Mouse (Mus musculus) cortical plate, adult 2 months (tissue): ENCODE measurements at regions not wholly inside any gene's neighbourhood (a gene's known extent, or its start where the extent isn't known, plus 50 kb on each side); places are given as distances from the start of the nearest gene placed in this dataset.

Source experiments
- H3K27ac ChIP-seq: fragments of 200-500 bp; 2 replicates; pipeline ENCODE4 v1.5.1; 2012; ENCODE audit warnings: low read length, control low read depth, inconsistent platforms; ENCODE audit not compliant: insufficient read depth
- H3K4me1 ChIP-seq: fragments of 200-500 bp; 2 replicates; pipeline ENCODE4 v1.6.1; 2011; ENCODE audit warnings: low read length; ENCODE audit not compliant: control insufficient read depth, insufficient read depth
- H3K4me3 ChIP-seq: fragments of 200-500 bp; 2 replicates; pipeline ENCODE4 v1.5.1; 2011; ENCODE audit warnings: mild to moderate bottlenecking, low read length, control low read depth; ENCODE audit not compliant: insufficient read depth
- CTCF ChIP-seq: fragments of 200-500 bp; IDR thresholded peaks from 2 replicates; pipeline ENCODE4 v1.5.1; 2011; ENCODE audit warnings: mild to moderate bottlenecking, control low read depth, low read length; ENCODE audit not compliant: insufficient read depth; ENCODE audit errors: extremely low read depth
- POLR2A ChIP-seq: fragments of 200-500 bp; IDR thresholded peaks from 2 replicates; pipeline ENCODE4 v1.6.1; 2011; ENCODE audit warnings: mild to moderate bottlenecking, low read length, control low read depth; ENCODE audit not compliant: insufficient read depth; ENCODE audit errors: extremely low read depth

DNA sequence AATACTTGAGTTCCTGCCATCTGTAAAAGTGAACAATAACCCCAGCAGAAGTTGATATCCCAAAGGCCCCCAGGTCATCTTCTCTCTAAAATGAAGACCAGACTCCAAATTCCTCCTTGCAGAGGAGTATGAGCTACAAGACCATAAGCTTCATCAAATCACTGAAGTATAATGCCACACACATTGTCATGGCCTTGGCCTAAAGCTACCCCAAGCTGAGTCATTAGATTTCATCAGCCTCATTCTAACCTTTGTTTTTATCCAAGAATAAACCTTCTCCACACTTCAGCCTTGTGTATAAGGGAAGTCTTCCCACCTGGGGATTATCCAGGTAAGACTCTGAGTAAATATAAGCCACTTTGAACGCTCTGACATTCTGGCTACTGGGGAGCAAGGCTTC is 289.3 kb downstream of the Psat1 start:
- no peak overlapping the region for H3K4me3 ChIP-seq
- H3K4me1 ChIP-seq: no peaks in the 10 kb centered on the region
- no peak for TF ChIP-seq CTCF
- no peak for TF ChIP-seq POLR2A

DNA sequence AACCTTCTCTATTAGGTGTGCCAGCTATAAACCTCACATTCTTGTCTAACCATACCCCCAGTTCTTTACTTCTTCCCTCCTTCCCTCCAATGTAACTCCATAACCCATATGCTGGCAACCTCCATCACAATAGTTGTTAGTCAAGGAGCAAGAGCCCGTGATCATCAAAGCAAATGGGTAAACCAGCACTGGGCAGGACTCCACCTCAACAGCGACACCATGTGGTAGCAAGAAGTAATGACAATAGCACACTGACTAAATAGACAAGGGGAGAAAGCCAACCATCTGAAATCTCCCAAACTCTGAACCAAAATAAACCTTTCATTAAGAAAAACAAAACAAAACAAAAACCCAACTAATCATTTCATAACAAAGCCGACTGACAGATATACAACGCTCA is 297.8 kb downstream of the Psat1 start:
- TF ChIP-seq POLR2A: no peak
- peak; percentile 78 for TF ChIP-seq CTCF
- Histone ChIP-seq H3K4me1 (peaks cover 2% of the 10 kb centered on the region), H3K27ac (no peak overlapping the region), H3K4me3 (no peak overlapping the region)

More for the DNA sequence above, 289.3 kb downstream of the Psat1 start:
- H3K27ac ChIP-seq: no peak overlapping the region

DNA sequence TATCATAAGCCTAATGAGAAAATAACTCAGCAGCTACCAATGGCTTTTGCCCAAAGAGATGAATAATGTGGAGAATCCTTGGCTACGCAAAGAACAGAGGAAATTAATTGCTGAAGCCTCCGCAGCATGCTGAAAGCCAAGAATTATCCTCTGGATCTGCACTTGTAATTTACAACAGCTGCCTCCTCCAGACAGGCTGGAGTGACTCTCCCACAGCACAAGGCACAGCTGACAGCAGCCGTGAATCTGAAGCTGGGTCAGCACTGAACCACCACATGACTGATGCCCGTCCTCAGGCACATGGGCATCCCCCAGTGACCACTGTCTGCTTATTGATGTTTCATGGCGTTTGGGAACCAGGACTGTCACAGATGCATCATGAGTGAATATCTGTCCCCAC is 299.8 kb downstream of the Psat1 start:
- Histone ChIP-seq H3K4me1 (peaks cover 2% of the 10 kb centered on the region), H3K27ac (no peak overlapping the region), H3K4me3 (no peak overlapping the region)
- no peak for TF ChIP-seq POLR2A
- TF ChIP-seq CTCF: no peak

DNA sequence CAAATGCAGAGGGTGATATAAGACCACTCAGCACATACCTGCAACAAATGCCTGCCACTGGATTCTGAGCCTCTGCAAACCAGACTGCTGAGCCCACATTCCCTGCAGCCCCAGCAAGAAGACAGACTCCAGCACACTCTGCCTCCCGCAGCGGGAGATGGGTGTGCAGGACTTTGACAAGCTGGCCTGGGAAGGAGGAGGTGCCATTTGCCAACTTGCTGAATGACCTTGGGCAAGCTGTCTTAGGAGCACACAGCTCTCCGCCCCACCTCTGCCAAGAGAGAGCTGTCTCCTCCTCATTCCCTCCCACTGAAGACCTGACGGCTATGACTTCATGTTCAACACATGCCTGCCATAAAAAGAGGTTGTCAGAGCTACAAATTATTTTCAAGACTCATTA is 302.4 kb downstream of the Psat1 start:
- Histone ChIP-seq H3K4me3 (no peak overlapping the region), H3K27ac (0 out of 2 replicates have a peak overlapping the region, but pooled peaks have one; percentile 3), H3K4me1 (peaks cover 2% of the 10 kb centered on the region)
- TF ChIP-seq POLR2A (no peak), CTCF (no peak)

DNA sequence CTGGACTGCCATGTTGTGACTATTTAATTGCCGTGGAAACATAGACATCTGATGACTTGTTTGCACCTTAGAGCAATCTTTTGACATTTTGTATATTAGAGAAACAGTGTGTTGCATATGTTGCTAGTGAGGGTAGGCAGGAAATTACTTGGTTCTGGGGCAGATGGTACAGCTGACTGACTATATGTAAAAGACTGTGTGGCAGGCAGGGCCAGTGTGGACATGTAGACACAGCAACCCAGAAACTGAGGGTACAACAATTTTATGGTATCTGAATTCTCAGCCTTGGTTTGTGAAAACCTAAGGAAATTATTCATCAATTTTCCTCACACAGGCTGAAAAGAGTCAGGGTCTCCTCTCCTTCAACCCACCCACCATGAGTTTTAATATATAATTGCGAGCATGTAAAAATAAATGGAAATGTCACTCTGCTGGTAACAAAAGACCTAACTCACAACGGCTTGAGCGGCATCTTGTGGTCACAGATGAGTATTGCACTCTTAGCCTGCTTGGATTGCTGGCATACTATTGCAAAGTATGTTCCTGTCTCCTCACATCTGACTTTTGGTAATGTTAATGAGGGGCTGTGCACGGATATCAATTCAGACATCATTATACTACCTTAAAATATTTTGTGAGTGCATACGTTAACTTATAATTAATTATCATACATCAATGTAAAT is 329.8 kb downstream of the Psat1 start:
- Histone ChIP-seq H3K27ac (no peak overlapping the region), H3K4me3 (no peak overlapping the region), H3K4me1 (no peaks in the 10 kb centered on the region)
- peak; percentile 86 for TF ChIP-seq CTCF
- TF ChIP-seq POLR2A: no peak

DNA sequence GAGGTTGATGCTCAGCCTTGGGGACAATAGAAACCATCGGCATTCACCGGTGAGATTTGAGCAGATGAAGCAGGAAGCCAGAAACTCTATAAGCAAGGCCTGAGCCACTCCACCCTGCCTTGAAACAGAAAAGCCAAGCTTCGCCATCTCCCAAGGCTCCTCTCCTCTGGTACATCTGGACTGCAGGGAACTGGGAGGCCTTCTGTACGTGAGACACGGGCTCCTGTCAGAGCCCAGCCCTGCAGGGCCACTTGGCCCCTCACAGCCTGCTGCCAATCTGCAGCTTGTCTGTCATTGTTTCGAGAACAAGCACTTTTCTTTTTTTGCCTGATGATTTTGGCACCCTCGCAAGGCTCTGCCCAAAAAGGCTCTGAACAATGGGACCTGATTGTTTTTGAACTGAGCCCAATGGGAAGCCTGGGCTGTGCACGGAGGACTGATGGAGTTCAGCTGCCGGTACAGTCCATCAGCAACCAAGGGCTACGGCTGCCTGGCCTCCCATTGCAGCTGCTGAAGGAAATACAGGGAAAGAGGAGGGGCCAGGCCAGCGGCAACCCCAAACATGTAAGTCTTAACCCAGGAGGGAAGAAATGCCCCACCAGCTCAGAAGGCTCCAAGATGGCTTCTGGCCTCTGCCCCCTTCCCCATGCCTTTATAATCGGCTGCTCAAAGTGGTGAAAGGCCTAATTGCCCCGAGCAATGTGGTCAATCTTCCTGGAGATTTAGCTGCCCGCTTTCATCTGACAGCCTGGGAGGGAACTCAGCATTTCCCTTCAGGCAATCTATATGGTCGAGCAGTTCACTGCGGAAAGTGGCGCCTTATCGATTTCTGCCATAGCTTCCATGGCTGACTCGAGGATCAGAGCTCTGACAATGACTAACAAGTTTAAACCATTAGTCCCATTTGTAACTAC is 332.2 kb downstream of the Psat1 start:
- H3K27ac ChIP-seq: no peak overlapping the region
- H3K4me3 ChIP-seq: no peak overlapping the region
- no peaks in the 10 kb centered on the region for H3K4me1 ChIP-seq
- TF ChIP-seq POLR2A (no peak), CTCF (no peak)

DNA sequence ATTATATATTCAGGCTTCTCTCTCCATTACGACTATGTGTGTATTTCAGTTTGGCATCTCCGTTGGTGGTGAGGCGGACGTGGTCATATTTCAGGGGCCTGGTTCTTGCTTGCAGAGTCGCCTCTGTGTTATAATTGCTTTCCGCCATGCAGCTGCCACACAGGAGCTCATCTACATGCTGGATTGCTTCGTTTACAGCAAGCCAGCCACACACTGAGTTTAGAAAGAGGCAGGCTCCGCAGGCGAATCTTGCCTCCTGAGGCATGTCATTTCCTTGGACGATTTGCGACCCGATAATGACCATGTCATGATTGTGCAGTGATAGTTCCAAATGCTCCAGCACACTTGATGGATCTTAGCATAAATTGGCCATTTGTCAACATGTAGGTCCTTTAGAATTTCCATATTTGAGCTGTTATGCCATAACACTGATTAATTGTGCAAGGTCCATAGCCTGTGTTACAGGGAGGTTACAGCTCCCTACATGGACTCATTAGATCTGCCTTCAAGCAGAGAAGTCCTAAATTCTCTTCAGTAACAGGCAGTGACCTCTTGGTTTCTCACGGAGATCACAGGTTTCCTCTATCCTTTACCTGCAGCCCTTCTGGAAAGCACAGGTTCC is 335.9 kb downstream of the Psat1 start:
- Histone ChIP-seq H3K4me3 (no peak overlapping the region), H3K4me1 (no peaks in the 10 kb centered on the region), H3K27ac (no peak overlapping the region)
- TF ChIP-seq CTCF (no peak), POLR2A (no peak)

DNA sequence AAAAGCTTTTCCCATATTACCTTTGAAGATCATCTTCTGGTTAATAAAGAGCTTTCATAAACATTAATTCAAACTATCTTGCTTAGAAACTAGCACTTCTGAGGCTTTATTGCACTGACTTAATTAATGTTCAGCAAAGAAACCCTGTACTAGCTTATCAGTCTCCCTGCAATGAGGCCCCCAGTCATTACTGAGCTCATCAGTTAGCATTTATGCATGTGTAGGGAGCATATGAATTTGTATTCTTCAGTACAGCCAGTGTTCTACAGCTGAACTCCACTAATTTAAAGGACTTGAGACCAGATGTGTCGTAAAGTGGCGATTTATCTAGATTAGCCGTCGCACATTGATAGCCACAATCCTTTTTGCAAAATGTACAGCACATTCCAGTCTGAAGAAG is 340.7 kb downstream of the Psat1 start:
- no peak overlapping the region for H3K4me3 ChIP-seq
- no peaks in the 10 kb centered on the region for H3K4me1 ChIP-seq
- TF ChIP-seq CTCF: no peak
- no peak for TF ChIP-seq POLR2A
- H3K27ac ChIP-seq: no peak overlapping the region

DNA sequence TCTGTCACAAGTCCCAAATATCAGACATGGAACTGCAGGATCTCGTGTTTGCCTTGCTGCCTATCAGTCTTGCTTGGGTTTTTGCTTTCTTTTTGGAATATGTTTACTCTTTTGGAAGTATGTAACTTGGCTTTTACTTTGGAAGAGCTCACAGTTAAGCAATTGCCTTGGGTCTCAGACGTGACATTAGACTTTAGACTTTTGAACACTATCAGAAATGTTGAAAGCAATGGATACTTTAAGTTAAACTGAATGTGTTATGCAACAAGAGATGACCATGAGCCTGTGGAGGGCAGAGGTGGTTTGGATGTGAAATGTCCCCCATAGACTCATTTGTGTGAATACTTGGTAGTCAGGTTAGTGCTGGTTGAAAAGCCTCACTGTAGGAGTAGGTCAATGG is 354.3 kb downstream of the Psat1 start:
- TF ChIP-seq CTCF (no peak), POLR2A (no peak)
- H3K4me1 ChIP-seq: no peaks in the 10 kb centered on the region
- no peak overlapping the region for H3K27ac ChIP-seq
- no peak overlapping the region for H3K4me3 ChIP-seq

DNA sequence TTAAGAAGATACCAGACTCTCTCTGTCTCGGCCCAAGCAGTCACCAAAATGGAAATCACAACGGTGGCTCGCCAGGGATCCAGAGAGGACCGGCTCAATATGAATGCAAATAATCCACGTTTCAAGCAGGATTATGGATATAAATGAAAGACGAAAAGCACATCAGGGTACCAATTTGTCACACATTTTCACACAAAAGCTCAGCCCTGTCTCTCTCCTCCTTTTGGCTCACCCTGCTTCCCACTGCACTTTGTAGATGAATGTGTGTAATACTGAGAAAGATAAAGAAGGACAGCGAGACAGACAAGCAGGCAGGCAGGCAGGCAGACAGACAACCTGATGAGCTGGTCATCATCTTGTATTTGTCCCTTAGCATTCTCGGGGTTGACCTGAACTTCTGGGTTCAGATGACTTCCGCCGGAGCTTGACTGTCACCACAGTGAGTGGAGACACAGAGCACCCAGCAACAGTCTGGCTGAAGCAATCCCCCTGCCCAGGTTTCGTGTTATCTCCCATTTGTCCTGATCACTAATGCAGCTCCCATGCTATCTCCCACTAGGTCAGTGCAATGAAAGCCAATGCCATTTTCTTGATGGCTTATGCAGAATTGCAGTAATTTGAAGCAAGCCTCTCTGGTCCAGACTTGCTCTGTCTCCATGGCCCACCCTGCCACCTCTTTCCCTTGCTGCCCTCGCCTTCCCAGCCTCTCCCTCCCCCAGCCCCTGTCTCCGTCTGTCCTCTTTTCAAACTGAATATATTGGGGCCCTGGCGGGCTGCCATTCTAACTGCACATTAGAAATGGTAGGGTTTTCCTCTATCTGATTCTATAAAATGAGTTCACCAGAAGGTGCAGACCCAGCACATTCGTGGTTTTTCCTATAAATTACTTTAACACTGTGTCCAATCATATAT is 363.1 kb downstream of the Psat1 start:
- Histone ChIP-seq H3K4me1 (no peaks in the 10 kb centered on the region), H3K27ac (no peak overlapping the region), H3K4me3 (no peak overlapping the region)
- no peak for TF ChIP-seq CTCF
- TF ChIP-seq POLR2A: no peak
